Mouse (Mus musculus) kidney, adult 2 months (tissue): ENCODE data around the gene Olfr1471.

ENCODE experiments used
- CTCF ChIP-seq: fragments of 200-500 bp; conservative IDR thresholded peaks from 2 replicates; pipeline ENCODE4 v1.5.1; 2011; ENCODE audit warnings: low read depth, mild to moderate bottlenecking, control low read depth, low read length, moderate library complexity, mixed read lengths; ENCODE audit not compliant: insufficient read depth, insufficient read length
- POLR2A ChIP-seq: fragments of 200-500 bp; IDR thresholded peaks from one replicate; pipeline ENCODE4 v1.6.1; 2011; ENCODE audit warnings: low read depth, low read length, control low read depth

DNA sequence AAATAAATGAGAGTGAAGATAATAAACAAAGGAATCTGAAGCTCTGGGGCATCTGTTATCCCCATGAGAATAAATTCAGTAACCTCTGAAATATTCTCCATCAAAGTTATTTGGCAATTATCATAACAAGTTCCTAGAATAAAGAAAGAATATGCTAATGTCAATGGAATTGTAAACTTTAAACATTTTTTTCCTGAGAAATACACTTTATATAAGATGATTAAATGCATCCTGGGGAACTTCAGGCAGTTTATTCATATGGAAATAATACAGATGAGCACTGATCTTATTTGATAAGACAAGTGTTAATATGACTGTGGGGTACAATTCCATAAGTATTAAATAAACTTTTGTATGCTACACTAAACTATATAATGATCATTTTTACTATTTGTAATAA lies 36.9 kb downstream of the Olfr1471 start, which contains the start of gene Olfr1475:
- TF ChIP-seq CTCF: no peak
- TF ChIP-seq POLR2A: no peak
